Mouse (Mus musculus): Measurements from ENCODE around the gene Timm17b.

GRCm38 (mm10) chrX:7928270-7928790 lies 29.2 kb downstream of the Timm17b start, which contains the start of gene Eras:
- TF ChIP-seq CTCF (IDR thresholded peaks at IDR 0.05; ENCODE audit: borderline replicate concordance, control insufficient read depth, extremely low read depth, insufficient read depth, low read length, poor library complexity) (no peak), POLR2A (IDR thresholded peaks at IDR 0.05; ENCODE audit: control insufficient read depth, extremely low read depth, insufficient read depth, low read length, poor library complexity) (no peak)

All from thymus, adult 2 months (tissue).